Mouse (Mus musculus) urinary bladder, postnatal 36 days (tissue): Measurements from ENCODE around the gene Rdx.

Source experiments
- DNase-seq, 2 experiments: peaks; one replicate each; pipeline ENCODE4 v3.0.0; 2022; ENCODE audit warnings: low spot score in 2 of 2, mixed read lengths in 1 of 2

Gene Rdx

DNA sequence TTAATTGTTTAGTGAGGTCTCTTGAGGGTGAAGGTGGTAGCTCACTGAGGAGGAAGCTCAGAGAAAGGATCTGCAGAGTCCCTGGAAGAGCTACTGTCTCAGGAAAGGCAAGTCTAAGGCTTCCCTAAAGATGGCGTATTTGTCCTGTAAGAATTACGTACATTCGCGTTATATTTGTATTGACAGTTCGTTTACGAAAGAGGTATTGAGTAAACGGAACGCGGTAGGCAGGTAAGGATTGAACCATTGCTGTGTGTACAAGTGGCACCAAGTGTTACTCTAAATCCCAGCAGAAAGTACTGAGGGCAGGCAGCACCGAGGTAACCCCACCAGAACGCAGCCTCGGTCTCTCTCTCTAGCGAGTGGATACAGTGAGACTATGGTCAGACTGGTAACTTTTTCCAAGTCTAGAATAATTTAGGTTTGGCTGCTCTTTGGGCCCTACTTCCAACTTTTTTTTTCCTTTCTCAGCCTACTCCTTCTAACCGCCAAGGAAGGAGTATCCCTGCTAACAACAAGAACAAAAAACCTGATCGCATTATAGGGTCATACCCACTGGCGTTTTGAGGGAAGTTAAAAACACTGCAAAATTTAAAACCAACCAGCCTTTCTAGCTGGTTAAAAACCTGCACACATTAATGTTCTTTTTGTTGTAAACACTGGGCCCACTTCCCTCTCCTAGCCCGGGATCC lies at the start of gene Rdx:
TSS of gene Rdx (plus strand) at position 45 of the 692 bp plus-strand sequence.
- no peak for DNase-seq

DNA sequence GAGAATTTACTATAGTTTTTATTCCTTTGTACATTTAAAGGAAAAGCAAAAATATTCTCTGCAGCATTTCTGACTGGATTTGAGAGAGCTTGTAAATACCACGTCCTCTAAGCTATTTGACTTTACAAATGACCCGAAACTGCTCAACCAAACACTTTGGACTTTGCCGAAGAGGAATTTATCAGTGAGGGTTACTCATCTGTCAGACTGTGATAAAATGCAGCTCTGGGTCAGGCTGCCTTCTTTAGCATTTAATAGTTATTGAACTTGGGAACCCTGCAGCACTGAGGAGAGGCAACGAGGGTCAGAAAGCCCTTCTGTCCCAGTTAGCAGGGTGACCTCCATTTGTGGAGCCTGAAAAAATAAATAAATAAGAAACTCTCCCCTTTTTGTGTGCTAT lies 43.5 kb upstream of the Rdx start:
- DNase-seq, result no peak

DNA sequence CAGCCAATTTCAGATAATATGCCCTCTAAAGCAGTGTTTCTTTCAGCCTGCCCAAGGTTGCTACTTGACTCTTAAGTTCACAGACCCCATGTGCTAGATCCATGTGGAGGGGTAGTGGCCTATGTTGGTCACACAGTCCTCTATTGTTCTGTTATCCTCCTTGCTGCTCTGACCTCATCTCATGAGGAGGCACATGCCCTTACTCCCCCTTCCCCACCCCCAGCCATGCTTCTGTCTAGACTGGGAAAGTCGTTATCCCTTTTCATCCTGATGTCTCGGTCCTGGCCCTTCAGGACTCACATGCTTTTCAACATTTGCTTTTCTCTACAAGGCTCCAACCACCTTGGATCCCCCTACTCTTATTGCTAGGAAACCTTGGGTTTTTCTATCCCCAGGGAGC lies 39.6 kb upstream of the Rdx start:
- no peak for DNase-seq

DNA sequence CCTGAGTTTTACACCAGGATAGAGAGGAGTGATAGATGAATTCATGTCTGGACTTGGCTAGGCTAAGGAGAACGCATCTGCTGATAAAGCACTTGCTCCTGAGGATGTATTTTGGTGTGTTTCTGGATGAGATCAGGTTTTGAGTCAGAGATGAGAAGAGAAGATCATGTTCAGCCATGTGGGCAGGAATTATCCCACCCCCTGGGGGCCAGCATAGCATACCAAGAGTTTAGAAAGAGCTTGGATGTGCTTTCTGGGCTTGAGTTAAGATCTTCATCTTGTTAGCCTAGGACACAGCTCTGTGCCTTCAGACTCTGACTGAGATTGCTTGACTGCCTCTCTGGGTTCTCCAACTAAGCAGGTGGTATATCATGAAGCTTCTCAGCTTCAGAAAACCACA lies 38.5 kb upstream of the Rdx start:
- no peak for DNase-seq

DNA sequence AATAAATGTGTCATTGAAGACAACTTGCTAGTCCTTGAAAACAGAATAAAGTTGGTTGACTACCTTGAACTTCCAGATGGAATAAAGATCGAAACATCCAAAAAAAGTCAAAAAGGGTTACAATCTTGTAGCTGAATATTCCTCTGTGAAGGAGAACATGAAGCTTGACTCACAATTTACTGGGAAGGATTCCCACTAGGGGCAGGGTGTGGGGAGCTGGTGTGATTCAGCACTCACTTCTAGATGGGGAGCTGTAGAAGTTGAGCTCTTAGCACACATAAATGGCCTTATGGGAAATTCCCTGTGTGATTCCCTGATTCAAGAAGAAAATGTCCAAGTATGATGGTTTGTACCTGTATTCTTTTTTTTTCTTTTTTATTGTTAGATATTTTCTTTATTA lies 34.7 kb upstream of the Rdx start:
- DNase-seq, result no peak

DNA sequence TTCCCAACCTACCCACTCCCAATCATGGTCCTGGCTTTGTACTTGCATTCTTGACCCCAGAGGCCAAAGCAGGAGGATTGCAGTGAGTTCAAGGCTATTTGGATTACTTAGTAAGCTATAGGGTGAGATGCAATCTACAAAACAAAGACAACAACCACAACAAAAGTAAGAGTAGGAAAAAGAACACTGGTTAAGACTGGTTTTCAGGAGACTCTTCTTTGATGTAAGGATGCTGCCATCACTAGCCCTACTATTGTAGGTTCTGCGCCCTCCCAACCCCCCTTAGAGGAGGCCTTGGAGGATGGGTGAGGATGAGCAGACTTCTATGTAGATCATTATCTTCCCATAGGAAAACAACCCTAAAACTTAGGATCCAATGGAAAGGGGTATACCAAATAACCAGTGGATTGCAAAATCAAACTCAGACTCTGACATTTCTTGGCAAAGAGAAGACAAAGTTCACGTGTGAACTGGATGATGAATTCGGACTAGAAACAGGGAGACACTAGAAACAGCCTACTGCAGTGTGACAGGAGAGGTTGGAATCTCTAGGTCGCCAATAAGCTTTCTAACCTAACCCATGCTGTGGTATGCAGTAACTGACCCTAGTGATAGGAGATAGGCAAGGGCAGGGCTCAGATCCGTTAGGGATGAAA lies 34.1 kb upstream of the Rdx start:
- DNase-seq, result no peak

DNA sequence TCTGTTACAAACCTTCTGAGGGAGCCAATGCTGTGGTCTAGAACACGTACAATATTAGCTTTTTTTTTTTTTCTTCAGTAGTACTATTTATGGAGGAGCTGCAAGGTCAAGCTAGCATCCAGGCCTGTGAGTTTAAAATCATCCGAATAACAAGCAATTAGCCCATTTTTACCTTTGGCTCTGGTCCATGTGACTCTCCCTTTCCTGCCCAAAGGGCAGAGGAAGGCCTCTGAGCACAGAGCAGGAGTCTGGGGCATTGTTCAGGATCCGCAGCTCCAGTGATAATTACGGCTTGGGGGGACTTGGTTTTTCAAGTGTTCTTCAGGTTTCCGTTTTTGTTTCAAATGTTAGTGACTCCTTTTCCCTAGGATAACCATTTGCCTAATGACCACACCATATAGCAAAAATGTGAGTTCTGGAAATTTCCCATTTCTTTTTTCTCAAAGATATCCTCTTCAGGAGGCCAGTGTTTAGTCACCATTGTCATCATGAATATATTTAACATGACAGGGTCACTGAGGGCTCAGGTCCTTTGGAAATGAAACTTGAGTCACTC lies 33.0 kb upstream of the Rdx start:
- DNase-seq, result no peak

DNA sequence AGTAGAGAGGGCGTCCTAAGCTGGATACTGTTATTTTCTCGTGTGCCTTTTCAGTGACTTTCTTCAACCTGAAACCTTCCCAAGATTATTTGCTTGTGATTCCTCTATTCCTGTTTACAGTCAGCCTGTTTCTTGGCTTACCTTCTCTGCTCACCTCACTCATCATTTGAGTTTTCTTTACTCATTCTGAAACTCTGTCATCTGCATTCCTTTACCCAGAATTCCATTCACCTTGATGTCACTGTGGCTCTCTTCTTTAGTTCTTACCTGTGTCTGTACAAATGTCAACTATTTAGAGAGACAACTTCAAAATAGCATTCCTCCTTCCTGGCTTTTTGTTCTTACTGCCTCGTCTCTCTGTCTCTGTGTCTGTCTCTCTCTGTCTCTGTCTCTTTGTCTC lies 29.9 kb upstream of the Rdx start:
- no peak for DNase-seq

DNA sequence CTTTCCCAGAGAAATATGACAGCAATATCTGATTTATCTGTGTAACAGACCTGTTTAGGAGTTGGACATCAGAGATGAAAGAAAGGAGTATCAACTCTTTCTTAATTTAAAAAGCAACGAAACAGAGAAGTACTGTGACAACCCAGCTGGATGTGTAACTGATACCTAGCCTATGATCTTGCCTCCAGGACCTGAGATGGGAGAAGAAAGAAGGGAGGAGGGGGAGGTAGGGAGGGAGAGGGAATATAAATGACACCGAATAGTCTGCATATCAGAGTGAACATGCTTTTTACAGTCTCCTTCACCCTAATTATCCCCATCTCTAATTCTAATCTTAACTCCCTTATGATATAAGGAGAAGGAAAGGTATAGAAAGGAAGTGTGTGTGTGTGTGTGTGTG lies 29.1 kb upstream of the Rdx start:
- DNase-seq, result no peak

DNA sequence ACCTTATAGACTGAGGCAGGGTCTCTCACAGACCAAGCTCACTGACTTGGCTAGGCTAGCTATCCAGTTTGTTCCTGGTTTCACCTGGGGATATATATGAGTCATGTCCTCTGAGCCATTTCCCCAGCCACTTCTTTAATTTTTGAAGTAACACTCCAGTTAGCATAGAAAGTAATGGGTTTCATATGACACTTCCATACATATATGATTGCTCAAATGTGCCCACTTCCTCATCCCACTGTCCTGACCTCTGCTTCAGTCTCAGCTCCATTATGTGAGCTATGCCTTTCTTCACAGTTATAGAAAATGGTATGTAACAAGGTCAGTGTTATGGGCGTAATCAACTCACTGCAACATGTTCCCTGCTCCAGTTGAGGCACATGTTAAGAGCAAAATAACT lies 28.5 kb upstream of the Rdx start:
- no peak for DNase-seq

DNA sequence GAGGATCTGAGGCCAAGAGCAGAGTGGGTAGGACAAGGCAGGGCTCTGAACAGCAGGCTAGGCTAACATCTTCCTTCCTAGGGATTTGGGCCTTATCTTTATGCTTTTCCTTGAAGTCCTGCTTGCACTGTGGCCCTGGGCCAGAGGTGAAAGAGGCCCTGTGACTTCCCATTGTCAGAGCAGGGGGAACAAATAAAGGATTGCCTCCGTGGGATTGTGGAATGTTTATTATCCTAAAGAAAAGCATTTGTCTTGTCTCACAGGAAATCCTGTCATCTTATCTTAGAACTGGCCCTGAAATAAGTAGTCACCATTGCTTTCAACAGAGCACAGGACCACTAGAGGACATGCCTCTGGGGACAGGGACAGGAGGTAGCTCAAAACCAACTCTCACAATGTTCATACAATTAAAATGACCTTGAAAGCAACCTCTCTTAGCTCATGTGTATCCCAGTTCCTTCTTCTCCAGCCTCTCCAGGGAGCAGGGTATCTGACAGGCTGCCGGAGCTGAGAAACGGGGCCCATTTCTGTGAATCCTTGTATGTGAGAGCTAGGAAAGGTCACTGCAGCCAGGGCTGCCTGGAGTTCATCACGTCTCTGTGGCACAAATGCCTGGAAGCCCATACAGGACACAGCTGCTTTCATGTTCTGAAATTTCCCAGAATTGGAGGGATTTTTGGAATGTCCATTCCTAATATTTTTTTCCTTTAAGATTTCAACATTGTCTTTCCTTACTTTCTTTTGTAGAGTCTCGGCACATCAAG lies 19.5 kb upstream of the Rdx start:
- no peak for DNase-seq

DNA sequence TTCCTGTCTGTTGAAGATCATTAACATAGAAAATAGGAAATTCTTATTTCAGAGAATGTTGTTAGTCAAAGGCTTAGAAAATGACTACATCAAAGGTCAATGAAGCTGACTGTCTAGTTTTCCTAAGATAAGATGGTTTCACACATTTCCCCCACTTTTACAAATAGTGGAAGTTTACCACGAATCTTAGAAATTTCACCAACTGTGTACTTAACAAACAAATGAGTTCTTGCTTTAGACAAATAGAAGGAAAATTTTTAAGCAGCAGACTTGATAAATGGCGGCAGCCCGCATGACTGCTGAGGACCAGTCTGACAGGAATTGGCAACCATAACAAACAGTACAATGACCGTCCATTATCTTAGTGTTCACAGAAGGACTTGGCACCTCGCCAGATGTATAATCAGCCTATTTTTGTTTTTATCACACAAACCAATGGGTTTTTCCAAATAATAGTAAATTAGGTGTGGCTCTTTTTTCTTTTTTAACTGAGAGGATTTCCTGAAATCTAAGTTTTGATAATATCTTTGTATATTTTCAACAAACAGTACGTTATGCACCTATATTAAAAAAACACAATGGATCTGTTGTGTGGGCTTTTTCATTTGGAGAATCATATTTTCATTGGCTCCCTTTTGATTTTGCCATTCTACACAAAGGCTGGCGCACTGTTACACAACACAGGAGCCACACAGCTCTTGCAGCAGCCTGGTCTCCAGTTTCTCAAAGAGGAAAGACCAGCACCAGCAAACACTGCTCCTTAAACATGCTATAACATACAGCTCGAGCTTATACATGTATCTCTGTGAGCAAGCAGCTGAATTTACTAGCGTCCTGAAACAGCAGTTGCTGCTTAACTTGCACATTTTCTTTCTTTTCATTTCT lies 18.2 kb upstream of the Rdx start:
- peak in 1 of 2 experiments; percentile 11 for DNase-seq

DNA sequence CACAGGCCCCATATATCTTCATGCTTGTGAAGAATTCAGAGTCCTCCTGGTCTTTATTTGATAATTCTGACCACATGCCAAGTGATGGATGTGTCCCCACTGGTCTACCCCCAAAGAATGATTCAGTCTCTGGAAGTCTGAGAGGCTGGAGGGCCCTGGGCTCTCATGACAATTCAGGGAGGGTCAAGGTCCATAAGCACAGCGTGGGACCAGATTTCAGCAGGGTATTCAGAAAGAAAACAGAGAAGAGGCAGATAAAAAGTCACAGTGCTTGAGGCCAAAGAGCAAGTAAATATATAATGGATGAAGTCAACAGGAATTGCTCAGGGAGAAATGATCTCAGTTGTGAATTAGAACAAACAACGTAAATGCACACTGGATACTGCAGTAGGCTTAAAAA lies 15.5 kb upstream of the Rdx start:
- DNase-seq, result no peak

DNA sequence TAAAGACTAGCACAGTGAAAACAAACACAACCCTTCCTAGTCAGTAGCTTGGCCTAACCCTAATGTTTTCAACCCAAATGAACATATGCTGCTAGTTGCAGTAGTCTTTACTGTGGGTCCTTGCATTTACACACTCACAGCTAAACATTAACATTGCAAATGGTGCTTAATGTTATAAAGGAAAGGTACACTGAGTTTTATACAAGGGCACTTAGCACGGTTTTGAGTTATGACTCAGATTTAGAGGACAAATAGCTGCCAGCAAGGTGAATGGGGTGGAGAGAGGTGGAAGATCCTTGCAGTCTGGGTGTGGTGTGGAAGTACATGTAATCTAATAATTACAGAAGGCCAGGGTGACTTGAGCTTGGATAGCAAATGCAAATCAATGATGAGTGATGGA lies 9.5 kb upstream of the Rdx start:
- no peak for DNase-seq

DNA sequence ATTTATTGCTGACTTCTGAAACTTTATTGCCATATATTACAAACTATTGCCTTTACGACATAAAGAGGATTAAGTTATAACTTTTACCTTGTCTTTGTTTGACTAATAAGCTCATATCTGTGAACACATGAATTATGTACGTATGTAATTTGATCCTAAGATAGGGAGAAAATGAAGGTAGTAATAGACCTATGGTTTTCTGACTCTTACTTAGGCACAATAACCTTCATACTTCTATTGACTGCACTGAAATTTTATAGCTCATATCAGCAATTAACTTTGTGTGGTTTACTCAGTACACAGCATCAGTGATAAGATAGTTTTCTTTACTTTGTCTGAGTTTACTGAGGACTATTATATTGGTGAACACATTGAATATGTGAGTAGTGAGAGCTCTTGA lies 5.3 kb upstream of the Rdx start:
- no peak for DNase-seq

DNA sequence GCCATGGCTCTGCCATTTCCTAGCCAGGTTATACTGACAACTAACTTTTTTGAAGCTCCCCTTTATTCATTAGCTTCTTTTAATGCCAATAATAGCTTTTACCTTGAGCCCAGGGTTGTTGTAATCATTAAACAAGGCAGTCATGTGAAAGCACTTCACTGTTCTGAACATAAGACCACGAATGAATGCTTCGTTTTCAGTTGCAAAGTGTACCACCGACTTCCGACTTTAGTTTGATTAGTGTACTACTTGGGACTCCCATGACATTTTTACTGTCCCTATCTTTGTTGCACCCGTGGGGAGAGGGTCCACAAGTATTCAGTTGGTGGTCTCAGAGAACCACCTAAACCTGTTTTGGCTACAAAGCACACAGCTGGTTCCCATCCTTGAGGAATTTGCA lies 287 bp upstream of the Rdx start:
- no peak for DNase-seq

DNA sequence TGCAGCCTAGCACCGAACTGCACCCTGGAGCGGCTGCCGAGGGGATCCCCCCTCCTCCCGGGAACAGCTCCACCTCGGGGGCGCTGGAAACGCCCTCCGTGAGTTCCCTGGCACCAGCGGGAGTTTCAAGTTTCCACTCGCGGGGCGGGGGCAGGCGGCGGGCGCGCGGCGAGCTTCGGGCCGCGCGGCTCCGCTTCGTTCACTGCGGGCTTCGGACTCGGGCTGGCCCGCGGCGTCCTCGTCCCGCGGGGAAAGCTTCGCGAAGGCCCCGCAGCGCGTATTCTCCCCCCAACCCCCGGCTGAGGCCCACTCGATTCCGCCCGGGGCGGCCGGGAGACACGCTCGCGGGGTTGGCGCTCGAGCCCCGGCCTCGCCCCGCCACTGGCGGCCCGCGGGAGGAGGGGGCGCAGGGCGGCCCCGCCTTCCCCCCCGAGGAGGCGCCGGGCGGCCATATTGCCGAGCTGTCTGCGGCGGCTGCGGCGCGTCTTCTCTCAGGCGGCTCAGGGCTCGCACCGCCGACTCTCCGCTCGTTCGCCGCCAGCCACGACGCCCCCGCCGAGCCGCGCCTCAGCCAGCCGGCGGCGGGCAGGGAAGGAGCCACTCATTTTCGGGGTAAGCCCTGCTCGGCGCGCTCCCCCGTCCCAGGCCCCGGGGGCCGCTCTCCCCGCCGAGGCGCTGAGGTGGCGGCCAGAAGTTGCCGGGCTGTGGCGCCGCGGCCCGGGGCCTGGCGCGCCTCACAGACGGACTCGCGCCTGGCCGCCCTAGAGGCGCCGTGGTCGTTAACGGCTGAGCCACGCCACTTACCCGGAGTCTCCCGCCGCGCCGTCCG lies 1.1 kb downstream of the Rdx start:
- peak; percentile 70 to 78 for DNase-seq

DNA sequence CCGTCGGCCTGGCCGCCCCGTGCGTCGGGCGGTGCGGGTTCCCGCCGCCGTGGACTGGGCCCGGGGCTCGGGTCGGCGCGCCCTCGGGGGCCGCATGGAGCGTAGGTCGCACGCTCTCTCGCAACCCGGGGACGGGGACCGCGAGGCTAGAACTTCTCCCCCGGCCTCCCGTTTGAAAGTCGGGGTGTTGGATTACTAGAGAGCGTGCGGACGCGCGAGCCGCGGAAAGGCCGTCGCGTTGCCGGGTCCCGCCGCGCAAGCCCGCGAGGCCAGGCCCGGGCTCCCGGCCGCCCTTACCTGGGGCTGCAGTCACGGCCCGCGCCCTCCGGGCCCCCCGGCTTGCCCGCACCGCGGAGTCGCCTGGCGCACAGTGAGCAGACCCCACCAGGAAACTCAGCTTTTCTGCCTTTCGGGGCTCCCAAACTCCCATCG lies 1.7 kb downstream of the Rdx start:
- DNase-seq, result peak in 1 of 2 experiments; percentile 42

DNA sequence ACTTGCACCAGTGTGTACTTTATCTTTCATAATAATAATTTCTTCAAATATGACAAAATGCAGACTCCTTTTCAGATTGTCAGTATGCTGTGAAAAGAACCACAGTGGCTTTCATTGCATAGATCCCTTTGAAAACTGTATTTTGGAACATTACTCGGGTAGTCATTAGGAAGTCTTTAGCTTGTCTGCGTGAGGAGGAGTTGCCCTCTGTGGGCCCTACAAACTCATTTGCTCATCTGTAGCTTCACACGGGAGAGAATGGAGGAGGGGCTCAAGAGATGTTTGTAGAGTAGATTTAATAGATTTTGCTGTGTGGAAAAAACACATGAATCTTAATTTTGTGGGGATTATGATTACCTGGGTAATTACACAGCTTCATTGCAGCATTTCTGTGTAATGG lies 2.6 kb downstream of the Rdx start:
- DNase-seq, result no peak

DNA sequence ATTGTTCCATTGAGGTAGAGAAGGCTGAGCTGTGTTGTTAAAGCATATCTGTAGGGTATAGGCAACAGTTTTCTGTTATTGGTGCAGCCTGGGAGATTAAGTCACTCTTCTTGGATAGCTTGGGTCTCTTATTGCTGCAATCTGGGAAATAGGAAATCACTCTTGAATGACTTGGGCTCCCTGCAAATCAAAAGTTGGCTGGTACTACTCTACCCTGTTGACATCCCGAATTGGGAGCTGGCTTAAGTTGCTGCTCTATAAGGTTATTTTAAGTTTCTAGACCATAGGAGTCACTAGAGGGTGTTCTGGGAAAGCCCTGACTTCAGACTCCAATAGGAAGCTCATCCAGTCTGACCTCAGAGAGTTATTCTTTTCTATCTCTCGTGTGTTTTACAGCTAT lies 3.4 kb downstream of the Rdx start:
- DNase-seq, result no peak

DNA sequence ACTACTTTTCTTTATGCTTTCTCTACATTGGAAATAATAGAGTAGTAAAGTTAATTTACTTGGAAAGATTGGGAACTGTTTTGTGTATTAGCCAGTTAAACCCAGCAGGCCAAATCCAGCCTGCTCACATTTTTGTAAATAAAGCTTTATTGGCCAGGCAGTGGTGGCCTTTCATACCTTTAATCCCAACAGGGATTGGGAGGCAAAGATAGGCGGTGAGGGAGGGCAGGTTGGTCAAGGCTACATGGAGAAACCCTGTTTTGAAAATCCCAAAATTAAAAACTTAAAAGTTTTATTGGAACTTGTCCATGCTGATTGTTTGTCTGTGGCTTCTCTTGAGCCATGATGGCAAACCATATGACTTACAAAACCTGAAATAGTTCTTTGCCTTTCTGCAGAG lies 5.2 kb downstream of the Rdx start:
- no peak for DNase-seq
